Mouse (Mus musculus) hematopoietic stem cell, adult 5-6 weeks (primary cell): Measurements from ENCODE around the gene Ptger4. TPM values are rescaled to one million over a fixed set of nuclear protein-coding genes. Genes with fewer than 3 reads are reported as not detected.

ENCODE experiments used
- ATAC-seq, 2 experiments: fragments of 125-278 bp in 1 of 2; replicated peaks in 1 of 2; 2 replicates each; pipeline ENCODE4 v1.8.0; 2016 to 2017; ENCODE audit warnings: inconsistent platforms in 2 of 2, mild to moderate bottlenecking in 2 of 2, moderate number of reproducible peaks in 2 of 2, low read depth in 1 of 2, moderate TSS enrichment in 1 of 2; ENCODE audit not compliant: low FRiP score in 2 of 2, poor library complexity in 2 of 2, severe bottlenecking in 2 of 2, insufficient read depth in 1 of 2, low TSS enrichment in 1 of 2
- total RNA-seq: library from RNA; stranded (forward); fragments of 172-1452, 232-1000 nt; gene quantifications from 2 replicates; pipeline ENCODE4 v1.2.3, GENCODE M21; 2017

Ptger4 gene
- total RNA-seq, 1 experiment from 2014 or later = 16.0 TPM

GRCm38 (mm10) chr15:5188029-5188428, 56.0 kb downstream of the Ptger4 start:
- ATAC-seq = peak in 1 of 2 experiments; percentile 34; a peak in 1 of 4 replicates

- ATAC-seq = no peak
These were observed 56.9 kb downstream of the Ptger4 start for GRCm38 (mm10) chr15:5187116-5187515.

GRCm38 (mm10) chr15:5186293-5186675, 57.7 kb downstream of the Ptger4 start:
- ATAC-seq = no peak

GRCm38 (mm10) chr15:5185366-5186292, 58.4 kb downstream of the Ptger4 start, which contains the start of gene Ttc33:
TSS of gene Ttc33 (plus strand) at chr15:5185525.
- ATAC-seq = peak; percentile 57 to 85

- no peak; a peak in 1 of 4 replicates for ATAC-seq
These were observed 59.2 kb downstream of the Ptger4 start for GRCm38 (mm10) chr15:5184668-5185330.

- ATAC-seq = peak; percentile 83 to 87
These were observed 70.7 kb downstream of the Ptger4 start for GRCm38 (mm10) chr15:5173217-5173820.

- ATAC-seq = no peak
These were observed 78.7 kb downstream of the Ptger4 start for GRCm38 (mm10) chr15:5165121-5165773.

DNA sequence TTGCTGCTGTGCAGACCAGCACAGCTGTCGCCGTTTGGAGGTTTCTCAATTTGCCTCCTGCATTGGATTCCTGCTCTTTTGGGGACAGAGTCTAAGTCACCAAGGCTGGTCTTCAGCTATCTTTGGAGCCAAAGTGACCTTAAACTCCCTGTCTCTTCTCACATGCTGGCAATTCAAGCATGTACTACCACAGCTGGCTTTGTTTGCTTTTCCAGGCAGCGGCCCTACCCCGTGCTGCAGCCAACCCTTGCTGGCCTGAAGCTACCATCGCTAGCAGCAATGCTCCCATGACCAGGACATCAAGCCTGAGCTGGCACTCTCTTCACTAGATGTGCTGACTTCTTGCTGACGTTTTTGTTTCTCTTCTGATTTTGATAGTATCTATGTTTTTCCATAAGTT, 85.2 kb downstream of the Ptger4 start:
- no peak for ATAC-seq

- no peak for ATAC-seq
These were observed 86.6 kb downstream of the Ptger4 start for GRCm38 (mm10) chr15:5157386-5157785.

Other genes with a start within 250 kb of the Ptger4 start
- gene C7, start 180.4 kb downstream of the Ptger4 start, total RNA-seq = 0.60 TPM in 1 of 2 replicates, not detected in the other
- 2.1 and 3.6 TPM in 2 replicates for gene Card6, start 135.6 kb downstream of the Ptger4 start, total RNA-seq
- 1,644 and 2,194 TPM in 2 replicates for gene Rpl37, start 127.5 kb downstream of the Ptger4 start, total RNA-seq
- 25.6 and 38.5 TPM in 2 replicates for gene Prkaa1, start 100.3 kb downstream of the Ptger4 start, total RNA-seq
- 59.2 and 76.6 TPM in 2 replicates for gene Ttc33, start 58.7 kb downstream of the Ptger4 start, total RNA-seq